In the genomic region with DNA sequence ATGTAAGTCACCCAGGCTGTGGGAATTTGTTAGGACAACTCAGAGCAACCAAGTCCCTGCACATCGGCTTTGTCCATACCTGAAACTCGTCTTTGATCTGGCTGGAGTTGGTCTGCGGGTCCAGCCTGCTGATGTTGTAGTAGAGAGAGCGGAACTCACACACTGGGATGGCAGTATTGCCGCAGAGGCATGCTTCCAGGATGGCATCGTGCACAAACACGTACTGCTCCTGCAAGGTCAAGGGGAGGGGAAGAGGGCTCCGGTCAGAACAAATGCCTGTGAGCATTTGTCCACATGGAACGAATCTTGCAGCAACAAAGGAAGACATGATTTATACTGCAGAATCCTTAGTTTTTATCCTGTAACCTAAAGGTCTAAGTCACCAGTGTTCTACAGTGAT, we compare ENCODE assay signal across 23 mouse cellular contexts.
"Had no signal": no experiment of that assay in that cellular context is flagged by ENCODE, and none has a peak within 500 bp of the region (broad histone marks: within the 10 kb centered on the region; RNA-seq: fewer than 3 reads in every experiment).

No protein-coding gene starts in this region.

- DNase-seq: kidney, adult 18-20 months; kidney, postnatal 25 days; layer of hippocampus, adult 9-11 months; liver; lung, adult 2 months; lung, postnatal 14 days; lung, postnatal 4 days; right cerebral cortex, adult 18-20 months; right cerebral cortex, postnatal 14 days; right cerebral cortex, postnatal 4 days; thymus, adult 2 months; thymus, postnatal 36 days had no signal

- H3K36me3 ChIP-seq: limb, embryonic 10.5 days; limb, embryonic 13.5 days; liver, embryonic 12.5 days; liver, embryonic 15.5 days; midbrain, embryonic 12.5 days; midbrain, embryonic 15.5 days; neural tube, embryonic 12.5 days; neural tube, embryonic 15.5 days had no signal

- H3K27me3 ChIP-seq: limb, embryonic 13.5 days; liver, embryonic 12.5 days; liver, embryonic 15.5 days; midbrain, embryonic 12.5 days; midbrain, embryonic 15.5 days; neural tube, embryonic 12.5 days; neural tube, embryonic 15.5 days had no signal

- H3K4me1 ChIP-seq: limb, embryonic 10.5 days; limb, embryonic 13.5 days; liver, embryonic 12.5 days; liver, embryonic 15.5 days; midbrain, embryonic 12.5 days; neural tube, embryonic 12.5 days; neural tube, embryonic 15.5 days had no signal

- H3K27ac ChIP-seq: kidney, postnatal 0 days; layer of hippocampus, adult 2 months; limb, embryonic 10.5 days; limb, embryonic 13.5 days; liver, embryonic 12.5 days; liver, embryonic 15.5 days; midbrain, embryonic 12.5 days; midbrain, embryonic 15.5 days; neural tube, embryonic 12.5 days; neural tube, embryonic 15.5 days; stomach, postnatal 0 days had no signal

- H3K4me3 ChIP-seq: layer of hippocampus, adult 2 months; limb, embryonic 10.5 days; limb, embryonic 13.5 days; liver, embryonic 12.5 days; liver, embryonic 15.5 days; midbrain, embryonic 12.5 days; midbrain, embryonic 15.5 days; neural tube, embryonic 12.5 days; neural tube, embryonic 15.5 days had no signal
